Mouse (Mus musculus) ovary, adult 18-20 months (tissue): ENCODE results near the gene Glmn.

ENCODE experiments used
- DNase-seq: peaks from one replicate; pipeline ENCODE4 v3.0.0; 2022; ENCODE audit warnings: low spot score, mixed read lengths

The Glmn gene

DNA sequence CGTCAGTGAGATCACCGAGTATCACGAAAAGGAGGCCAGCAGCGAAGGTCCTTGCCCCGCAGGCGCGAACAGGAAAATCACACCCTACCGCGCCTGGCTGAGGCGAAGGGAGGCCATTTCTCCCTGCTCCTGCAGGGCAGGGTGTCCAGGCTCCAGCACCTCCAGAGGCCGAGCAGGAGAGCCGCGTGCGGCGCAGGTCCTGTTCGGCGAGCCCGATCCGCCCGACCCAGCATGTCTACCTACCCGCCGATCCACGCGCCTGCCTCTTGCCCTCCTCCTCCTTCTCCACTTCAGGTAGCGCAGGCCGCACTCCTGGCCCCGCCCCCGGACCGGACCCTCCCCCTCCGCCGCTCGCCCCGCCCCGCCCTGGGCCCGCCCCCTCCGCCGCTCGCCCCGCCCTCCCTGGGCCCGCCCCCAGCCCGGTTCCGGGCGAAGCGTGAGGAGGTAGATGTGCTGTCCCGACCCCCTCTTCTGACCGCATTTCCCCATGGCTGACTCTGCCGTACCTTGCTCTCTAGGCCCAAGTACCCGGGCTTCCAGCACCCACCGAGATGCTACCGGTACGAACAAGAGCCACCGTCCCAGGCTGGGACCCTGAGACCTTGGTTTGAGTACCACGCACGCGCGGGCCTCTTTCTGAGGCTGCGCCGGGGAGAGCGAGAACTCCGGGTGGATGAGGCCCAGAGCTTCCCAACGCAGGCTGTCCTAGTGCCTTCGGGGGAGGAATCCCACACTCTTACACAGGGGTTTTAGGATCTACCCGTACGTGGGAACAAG is at the start of gene Glmn, which contains the start of gene Rpap2:
Gene Glmn (minus strand): TSS at position 588 of the 777 bp plus-strand sequence.
Gene Rpap2 (plus strand): TSS at position 73 of the 777 bp plus-strand sequence.
- peak; percentile 77 for DNase-seq

DNA sequence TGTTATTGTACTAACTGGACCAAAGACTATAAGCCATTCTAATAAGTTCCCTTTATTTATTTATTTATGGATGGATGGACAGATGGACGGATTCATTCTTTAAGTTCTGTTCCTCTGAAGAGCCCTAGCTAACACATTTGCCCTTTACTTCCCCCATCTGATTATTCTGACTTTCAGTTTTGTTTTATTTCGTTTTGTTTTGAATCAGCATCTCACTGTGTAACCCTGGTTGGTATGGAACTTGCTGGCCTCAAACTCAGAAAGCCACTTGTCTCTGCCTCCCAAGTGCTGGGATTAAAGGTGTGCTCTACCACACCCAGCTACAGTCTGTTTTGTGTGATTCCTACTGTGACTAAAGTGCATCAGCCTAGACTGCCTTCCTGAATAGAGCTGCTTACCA is 48.2 kb upstream of the Glmn start:
- DNase-seq, result no peak

DNA sequence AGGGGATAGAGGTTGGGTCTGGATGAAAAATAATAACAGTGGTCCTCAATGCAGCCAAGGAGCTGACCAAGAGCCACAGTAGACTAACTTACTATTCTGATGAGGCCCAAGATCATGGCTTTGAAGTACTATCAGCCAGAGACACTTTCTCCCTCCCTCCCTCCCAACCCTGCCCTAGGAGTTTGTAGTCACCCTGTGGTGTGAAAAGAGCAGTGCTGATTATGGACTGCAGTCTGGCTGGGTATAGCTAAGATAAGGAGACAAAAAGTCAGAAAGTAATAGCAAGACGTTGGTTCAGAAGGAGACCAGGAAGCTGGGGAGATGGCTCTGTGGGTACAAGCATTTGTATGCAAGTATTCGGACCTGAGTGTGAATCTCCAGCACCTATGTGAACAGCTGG is 46.9 kb upstream of the Glmn start:
- DNase-seq, result no peak

DNA sequence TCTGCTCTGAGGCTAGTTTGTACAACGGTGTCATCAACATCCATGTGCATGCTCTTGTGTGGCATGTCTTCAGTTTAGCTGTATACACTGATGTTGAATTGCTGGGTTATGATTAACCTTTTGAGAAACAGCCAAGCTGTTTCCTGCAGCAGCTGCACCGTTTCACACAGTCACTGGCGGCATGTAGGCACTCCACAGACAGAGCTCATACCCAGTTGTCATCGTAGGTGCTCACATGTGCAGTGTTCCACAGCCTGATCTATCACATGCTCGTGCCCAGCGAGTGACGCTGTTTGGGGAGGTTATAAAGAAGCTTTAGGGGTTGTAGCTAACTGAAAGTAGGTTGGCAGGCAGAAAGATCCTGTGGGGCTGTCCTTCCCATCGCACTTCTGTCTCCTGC is 40.7 kb upstream of the Glmn start:
- DNase-seq, result no peak

DNA sequence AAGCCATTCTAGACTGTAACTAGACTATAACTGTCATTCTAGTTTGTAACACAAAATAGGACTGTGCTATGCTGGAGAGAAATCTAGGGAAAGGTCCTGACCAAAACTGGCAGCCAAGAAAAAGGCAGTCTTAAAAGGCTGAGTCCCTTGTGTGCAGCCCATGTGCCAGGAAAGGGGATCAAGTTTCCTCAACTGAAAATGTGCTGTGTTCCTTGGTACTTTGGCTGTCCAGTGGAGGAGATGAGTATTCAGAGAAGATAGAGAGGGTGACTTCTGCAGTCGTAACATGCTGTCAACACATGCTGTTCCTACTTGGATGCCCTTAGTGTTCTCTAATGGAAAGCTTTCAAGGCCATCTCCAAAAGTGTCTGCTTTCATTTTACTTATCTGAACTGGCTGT is 39.4 kb upstream of the Glmn start:
- DNase-seq, result peak; percentile 6

DNA sequence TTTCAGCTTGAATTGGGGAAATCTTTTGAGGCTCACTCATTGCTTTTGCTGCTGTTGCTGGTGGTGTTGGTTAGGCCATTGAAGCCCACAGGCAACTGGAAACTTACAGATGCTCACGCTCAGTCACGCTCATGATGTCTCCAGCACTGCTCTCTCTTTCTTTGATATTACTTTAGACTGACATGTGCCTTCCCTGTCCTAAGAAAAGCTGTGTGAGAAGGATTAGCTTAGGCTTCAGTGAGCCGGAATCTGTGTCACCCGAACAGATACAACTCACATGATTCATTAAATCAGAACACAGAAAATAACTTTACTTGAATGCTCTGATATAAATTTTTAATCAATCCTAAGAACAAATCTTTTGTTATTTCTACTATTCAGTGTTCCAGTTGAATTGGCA is 36.0 kb upstream of the Glmn start:
- no peak for DNase-seq

DNA sequence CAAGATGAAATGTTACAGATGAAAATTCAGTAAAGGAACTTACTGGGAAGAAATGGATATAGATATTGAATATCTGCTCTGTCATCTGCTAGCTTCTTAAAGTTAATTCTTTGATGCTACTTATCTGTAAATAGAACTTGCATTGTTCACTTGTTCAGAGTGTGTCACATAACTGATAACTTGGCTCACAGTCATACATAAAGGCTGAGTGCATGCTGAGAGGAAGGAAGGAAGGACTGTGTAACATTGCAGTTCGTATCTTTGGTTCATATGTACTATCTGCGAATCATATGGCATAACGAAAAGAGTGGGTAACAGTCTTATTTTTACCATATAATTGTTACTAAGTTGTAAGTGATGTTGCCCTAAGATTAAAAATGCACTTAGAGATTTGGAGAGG is 23.6 kb upstream of the Glmn start:
- no peak for DNase-seq

DNA sequence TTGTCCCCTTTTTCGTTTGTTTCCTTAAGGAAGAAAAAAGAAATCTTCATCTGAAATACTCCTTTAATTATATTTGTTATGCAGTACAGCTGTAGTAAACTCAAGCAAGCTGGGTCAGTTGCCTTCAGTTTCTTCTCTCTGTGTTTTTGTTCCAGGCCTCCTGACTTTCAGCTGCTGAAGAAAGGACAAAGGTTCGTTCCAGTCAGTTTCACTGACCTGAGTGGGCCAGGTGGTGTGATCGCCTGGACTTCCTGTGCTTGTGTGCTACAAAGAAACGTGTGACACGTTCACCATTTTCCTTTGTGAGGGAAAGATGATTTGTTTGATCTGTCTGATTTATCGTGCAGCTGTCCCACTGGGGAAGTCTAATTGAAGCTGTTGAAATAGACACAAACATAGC is 20.3 kb upstream of the Glmn start:
- no peak for DNase-seq

DNA sequence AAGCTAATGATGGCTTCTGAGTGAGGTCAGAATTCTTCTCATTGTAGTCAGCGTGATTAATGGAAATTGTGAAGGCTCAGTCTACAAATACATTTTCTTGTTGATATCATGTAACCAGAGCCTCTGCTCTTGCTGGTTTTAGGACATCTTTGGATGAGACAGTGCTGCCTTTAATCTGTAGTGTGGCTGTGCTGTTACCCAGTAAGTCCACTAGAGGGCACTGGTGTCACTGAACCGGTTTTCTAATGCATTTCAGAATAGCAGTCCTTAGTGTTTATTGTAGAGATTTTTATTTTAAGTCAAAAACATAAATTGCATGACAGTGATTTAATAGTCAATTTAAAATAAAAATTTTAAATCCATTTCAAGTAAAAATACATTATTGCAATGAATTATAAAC is 13.5 kb upstream of the Glmn start:
- DNase-seq, result no peak

DNA sequence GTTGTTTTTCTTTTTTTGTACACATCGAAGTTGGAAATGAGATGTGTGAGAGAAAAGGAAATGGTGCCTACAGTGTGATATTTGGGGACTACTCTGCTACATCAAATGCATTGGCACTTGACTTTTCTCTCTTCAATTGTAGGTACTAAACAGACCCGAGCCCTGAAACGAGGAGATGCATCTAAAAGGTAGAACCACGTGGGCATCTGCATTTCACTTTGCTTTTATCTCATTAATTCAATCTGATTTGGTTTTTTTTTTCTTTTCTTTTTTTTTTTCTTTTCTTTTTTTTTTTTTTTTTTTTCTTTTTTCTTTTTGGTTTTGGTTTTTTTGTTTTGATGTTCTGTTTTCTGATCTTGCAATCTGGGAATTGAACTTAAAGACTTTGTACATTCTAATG is 692 bp upstream of the Glmn start:
- DNase-seq, result no peak

DNA sequence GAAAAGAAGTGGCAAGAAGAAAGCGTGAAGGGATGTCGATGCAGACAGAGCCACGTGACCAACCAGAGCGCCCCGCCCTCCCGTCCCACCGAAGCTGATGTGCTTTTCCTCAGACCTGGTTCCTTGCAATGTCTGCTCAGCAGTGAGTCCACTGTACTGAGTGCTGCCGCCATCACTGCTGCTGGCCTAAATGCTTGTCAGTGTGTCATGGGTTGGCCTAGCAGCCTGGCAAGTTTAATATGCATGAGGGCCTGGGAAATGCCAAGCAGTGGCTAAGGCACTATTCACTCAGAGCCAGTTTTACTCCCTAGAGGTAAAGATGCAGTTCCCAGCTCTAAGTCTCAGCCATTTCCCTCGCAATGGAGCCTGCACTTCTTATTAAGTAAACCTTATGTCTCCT is 28.5 kb downstream of the Glmn start:
- no peak for DNase-seq

DNA sequence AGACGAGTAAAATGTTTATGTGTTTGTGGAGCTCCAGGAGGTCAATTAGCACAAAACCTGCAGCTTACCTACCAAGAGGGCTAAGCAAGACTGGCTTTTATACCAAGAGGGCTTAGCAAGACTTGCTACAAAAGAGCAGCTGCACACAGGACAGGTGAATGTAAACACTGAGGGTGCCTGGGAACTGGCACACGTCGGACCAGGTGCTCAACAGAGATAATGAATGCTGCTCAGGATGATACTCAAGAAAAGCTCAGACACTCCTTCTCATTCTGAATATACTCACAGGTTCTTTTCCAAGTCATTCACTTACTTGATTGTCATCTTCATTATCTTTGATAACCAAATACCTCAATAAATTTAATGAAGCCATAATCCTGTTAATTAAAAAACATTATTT is 40.7 kb downstream of the Glmn start:
- no peak for DNase-seq

DNA sequence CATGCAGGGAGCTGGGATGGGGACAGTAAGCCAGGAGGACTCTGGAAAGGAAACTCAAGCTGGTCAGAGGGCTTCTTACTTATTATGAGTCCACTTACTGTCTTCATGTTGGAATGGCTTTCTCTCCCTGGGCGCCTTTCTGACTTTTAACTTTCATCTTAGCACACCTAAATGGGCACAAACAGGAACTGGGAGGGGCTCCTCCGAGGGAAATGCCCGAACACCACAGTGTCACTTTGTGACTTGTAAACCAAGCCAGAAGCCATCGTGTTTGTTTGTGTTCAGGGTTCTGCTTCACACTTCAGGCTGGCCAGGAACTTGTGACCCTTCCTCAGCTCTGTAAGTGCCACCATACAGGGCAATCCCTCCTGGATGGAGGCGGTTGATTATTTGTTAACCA is 43.4 kb downstream of the Glmn start:
- DNase-seq, result no peak

DNA sequence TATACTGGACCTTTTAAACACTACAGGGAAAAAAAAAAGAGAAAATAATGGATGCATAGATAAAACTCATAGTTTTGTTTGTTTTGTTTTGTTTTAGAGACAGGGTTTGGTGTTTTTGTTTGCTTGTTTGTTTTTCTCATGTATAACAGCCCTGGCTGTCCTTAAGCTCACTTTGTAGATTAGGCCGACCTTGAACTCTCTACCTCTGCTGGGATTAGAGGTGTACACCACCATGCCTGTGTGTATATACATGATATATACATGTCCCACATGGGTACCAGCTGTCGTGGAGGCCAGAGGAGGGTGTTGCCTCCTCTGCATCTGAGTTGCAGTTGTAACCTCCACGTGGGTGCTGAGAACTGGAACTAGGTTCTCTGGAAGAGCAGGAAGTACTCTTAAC is 49.2 kb downstream of the Glmn start:
- no peak for DNase-seq

DNA sequence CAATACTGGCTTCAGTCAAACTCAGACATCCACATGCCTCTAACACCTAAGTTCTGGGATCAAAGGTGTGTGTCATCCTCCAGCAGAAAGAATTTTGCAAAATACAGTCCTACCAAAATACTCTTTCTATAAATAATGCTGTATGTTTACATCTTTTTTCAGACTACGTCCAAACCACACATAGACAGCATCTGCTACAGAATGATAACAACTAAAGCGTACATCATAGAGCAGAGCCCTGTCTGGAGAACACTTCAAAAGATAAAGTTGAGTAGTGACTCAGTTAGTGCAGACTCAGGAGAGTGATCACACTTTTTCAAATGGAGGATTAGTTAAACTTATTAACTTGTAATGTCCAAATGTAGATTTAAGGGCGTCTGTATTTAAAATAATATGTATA is 49.7 kb downstream of the Glmn start:
- no peak for DNase-seq

DNA sequence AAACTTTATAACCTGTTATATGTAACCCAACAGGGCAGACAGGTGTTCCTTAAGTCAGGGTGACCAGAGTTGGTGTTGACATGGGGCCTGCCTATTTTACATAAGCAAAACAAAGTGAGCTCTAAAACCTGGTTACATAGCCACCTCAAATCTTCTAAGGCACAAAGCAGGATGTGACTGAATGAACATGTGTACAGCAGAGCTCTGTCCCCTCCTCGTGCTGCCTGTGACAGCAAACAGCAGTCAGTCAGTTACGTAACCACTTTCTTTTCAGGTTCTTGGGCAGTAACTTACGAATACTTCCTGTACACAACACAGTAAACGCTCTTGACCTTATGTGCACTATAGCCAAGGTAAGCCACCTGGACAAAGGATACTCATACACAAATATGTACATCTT is 51.8 kb downstream of the Glmn start:
- no peak for DNase-seq

DNA sequence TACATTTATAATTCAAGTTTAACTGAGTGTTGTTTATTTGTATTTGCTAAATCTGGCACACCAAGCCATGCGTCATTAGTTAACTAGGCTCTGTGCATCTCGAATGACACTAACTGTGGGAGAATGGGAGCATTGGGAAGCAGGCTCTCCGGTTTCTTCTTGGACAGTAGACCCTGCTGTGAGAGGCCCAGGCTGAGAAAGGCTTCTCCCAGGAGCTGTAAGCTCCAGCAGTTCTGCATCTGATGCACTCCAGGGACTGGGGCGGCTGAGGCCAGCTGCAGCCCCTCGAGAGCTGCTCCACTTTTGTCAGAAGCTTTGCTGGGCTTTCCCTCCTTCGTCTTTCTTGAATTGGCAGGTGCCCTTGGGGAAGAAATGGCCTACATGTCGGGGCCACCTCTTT is 56.0 kb downstream of the Glmn start:
- DNase-seq, result no peak

DNA sequence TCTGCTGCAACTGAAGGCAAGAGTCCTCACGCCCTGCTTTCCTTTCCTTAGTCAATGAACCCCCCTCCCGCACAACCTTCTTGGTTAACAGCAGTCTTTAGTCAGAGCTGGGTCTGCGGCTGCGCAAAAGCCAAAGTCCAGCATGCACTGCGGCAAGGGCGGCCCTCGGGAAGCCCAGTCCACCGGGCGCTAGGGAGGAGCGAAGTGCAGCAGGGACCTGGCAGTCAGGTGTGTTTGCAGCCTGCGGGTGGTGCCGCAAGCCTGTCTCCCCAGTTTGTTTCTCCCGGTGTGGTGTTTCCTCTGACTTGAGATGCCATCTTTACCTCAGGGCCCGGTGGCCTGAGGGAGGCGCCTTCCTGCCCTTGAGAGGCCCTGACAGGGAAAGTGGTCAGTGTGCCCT is 63.1 kb downstream of the Glmn start, which contains the start of gene 1700028K03Rik:
Gene 1700028K03Rik (plus strand): TSS at position 129 of the 400 bp plus-strand sequence.
- DNase-seq, result no peak

DNA sequence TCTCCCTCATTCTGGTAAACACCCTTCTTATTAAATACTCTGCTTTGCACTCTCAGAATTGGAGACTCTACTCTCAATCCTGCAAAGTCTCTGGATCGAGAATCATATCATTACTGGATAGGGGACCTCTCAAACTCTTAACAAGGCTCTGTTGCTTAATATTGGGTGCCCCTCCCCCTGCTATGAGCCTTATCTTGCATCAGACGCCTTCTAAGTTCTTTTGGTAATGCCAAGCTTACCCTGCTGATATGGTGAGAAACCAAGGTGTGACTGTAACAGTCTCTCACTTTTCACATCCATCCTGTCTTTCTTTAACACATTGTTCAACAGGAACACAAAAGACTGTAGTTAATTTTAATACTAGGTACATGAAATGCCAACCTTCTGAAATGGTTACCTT is 64.1 kb downstream of the Glmn start:
- no peak for DNase-seq

DNA sequence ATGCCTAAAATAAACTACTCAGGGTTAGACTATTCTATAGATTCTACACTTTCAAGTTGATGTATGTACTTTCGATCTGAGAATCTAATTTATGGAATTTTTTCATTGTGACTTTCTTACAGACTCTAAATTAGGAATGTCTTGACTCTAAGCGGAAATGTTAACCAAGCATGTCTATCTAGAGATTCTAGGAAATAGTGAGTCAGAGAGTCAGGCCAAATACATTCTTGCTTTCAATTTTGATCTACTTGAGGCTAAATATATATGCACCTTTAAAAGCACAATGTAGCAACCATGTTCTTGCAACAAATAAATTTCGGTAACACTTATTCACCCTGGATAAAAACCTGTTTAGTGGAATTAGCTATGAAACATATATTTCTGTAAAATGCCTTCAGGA is 68.8 kb downstream of the Glmn start:
- no peak for DNase-seq

DNA sequence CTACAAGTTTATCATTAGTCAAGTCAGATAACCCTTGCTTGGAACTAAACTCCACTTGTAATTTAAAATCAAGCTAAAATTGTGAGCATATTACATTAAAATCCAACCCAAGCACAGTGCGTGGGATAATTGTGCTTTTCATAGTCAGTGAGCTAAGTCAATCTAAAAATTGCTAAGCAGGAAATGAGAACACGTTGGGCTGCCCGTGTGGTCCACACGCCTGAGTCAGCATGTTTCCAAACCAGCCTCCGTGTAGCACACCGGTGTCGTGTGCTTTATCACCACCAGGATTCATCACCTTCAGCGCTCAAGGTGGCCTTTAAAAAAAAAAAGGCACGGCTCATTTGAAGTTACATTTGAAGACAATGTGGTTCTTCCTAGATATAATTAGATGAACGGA is 73.4 kb downstream of the Glmn start:
- DNase-seq, result no peak

DNA sequence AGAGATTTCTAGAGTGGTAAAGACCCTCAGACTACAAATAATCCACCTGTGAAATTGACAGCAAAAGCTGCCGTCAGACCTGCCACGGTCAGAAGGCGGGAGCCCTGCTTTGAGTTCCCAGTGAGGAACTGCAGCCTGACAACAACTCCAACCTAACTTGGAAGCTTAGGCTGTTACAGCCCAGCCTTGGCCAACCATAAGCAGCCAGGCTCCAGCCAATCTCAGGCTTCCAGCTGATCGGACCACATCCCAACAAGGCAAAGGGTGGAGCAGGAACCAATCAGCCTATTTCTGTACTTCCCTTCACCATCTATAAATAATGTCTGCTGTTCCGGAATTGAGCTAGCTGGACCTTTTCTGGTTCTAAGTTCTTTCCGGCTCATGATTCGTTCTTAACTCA is 75.8 kb downstream of the Glmn start:
- no peak for DNase-seq

DNA sequence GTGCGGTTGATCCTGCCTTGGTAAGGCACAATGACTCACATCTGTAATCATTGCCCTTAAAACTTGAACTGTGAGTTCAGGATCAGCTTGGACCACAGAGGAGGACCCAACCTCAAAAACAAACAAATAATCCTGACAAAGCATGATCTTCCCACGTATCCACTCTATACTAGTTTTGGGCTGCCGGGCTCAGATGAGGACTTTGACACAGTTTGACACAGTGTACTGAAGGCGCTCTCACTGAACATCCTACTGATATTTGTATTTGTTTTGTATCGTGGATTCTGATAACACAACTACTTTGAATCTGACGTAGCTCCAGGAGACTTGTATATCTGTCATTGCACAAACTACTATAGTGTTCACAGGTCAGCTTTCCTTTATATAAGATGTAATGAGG is 76.3 kb downstream of the Glmn start:
- no peak for DNase-seq

DNA sequence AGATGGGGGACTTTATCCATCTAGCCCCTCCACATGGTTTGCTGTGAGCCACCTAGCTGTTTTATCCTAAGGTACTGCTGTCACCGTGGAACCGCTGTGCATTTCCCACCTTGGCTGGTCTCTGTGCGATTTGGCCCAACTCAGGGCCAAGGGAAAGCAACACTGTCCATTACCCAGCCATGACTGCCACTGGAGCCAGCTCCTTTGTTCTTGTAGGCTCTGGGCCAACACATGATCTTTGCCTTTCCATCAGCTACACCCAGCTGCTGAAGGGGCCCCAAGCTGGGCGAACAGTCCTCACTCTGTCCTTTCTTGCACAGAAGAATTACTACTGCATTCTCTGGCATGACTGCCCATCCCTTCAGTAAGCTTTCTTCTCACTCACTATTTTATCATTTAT is 79.1 kb downstream of the Glmn start:
- no peak for DNase-seq
